Mouse (Mus musculus): ENCODE results near the gene Onecut3. TPM values are rescaled to one million over a fixed set of nuclear protein-coding genes. Genes with fewer than 3 reads are reported as not detected.

Gene Onecut3
- total RNA-seq (2014; fragmentation: Nextera tagmentation) (not detected in 2 replicates), total RNA-seq (2017) (not detected in 2 replicates)

- no peak for ATAC-seq (replicated peaks; ENCODE audit: low FRiP score, low TSS enrichment, poor library complexity, severe bottlenecking)
Measured at GRCm38 (mm10) chr10:80494732-80495131, at the start of gene Onecut3. Onecut3 (plus strand) TSS chr10:80494835.

- ATAC-seq (replicated peaks; ENCODE audit: low FRiP score, low TSS enrichment, poor library complexity, severe bottlenecking) = no peak
Measured at GRCm38 (mm10) chr10:80445052-80445451, 49.6 kb upstream of the Onecut3 start.

GRCm38 (mm10) chr10:80445898-80446601 lies 48.6 kb upstream of the Onecut3 start:
- peak; percentile 67 for ATAC-seq (replicated peaks; ENCODE audit: low FRiP score, low TSS enrichment, poor library complexity, severe bottlenecking)

- no peak for ATAC-seq (replicated peaks; ENCODE audit: low FRiP score, low TSS enrichment, poor library complexity, severe bottlenecking)
Measured at GRCm38 (mm10) chr10:80450599-80450998, 44.0 kb upstream of the Onecut3 start.

- ATAC-seq (replicated peaks; ENCODE audit: low FRiP score, low TSS enrichment, poor library complexity, severe bottlenecking) = no peak
Measured at GRCm38 (mm10) chr10:80453601-80454000, 41.0 kb upstream of the Onecut3 start.

GRCm38 (mm10) chr10:80454781-80455180 lies 39.9 kb upstream of the Onecut3 start:
- no peak for ATAC-seq (replicated peaks; ENCODE audit: low FRiP score, low TSS enrichment, poor library complexity, severe bottlenecking)

- ATAC-seq (replicated peaks; ENCODE audit: low FRiP score, low TSS enrichment, poor library complexity, severe bottlenecking) = peak; percentile 53
Measured at GRCm38 (mm10) chr10:80455697-80456096, 38.9 kb upstream of the Onecut3 start.

- ATAC-seq (replicated peaks; ENCODE audit: low FRiP score, low TSS enrichment, poor library complexity, severe bottlenecking) = no peak
Measured at GRCm38 (mm10) chr10:80459236-80459635, 35.4 kb upstream of the Onecut3 start.

GRCm38 (mm10) chr10:80459671-80460070 lies 35.0 kb upstream of the Onecut3 start:
- ATAC-seq (replicated peaks; ENCODE audit: low FRiP score, low TSS enrichment, poor library complexity, severe bottlenecking) = no peak

- ATAC-seq (replicated peaks; ENCODE audit: low FRiP score, low TSS enrichment, poor library complexity, severe bottlenecking) = no peak
Measured at GRCm38 (mm10) chr10:80460324-80460723, 34.3 kb upstream of the Onecut3 start.

GRCm38 (mm10) chr10:80461346-80461745 lies 33.3 kb upstream of the Onecut3 start:
- no peak for ATAC-seq (replicated peaks; ENCODE audit: low FRiP score, low TSS enrichment, poor library complexity, severe bottlenecking)

- no peak for ATAC-seq (replicated peaks; ENCODE audit: low FRiP score, low TSS enrichment, poor library complexity, severe bottlenecking)
Measured at GRCm38 (mm10) chr10:80464381-80465035, 30.1 kb upstream of the Onecut3 start.

- no peak for ATAC-seq (replicated peaks; ENCODE audit: low FRiP score, low TSS enrichment, poor library complexity, severe bottlenecking)
Measured at GRCm38 (mm10) chr10:80465066-80465465, 29.6 kb upstream of the Onecut3 start.

GRCm38 (mm10) chr10:80475290-80475959 lies 19.2 kb upstream of the Onecut3 start:
- peak; percentile 84 for ATAC-seq (replicated peaks; ENCODE audit: low FRiP score, low TSS enrichment, poor library complexity, severe bottlenecking)

- no peak for ATAC-seq (replicated peaks; ENCODE audit: low FRiP score, low TSS enrichment, poor library complexity, severe bottlenecking)
Measured at GRCm38 (mm10) chr10:80478531-80478930, 16.1 kb upstream of the Onecut3 start.

- ATAC-seq (replicated peaks; ENCODE audit: low FRiP score, low TSS enrichment, poor library complexity, severe bottlenecking) = peak; percentile 80
Measured at GRCm38 (mm10) chr10:80481002-80481401, 13.6 kb upstream of the Onecut3 start.

GRCm38 (mm10) chr10:80486862-80487379 lies 7.7 kb upstream of the Onecut3 start:
- ATAC-seq (replicated peaks; ENCODE audit: low FRiP score, low TSS enrichment, poor library complexity, severe bottlenecking) = no peak

- no peak for ATAC-seq (replicated peaks; ENCODE audit: low FRiP score, low TSS enrichment, poor library complexity, severe bottlenecking)
Measured at GRCm38 (mm10) chr10:80490051-80490450, 4.6 kb upstream of the Onecut3 start.

GRCm38 (mm10) chr10:80495901-80496300 lies 1.3 kb downstream of the Onecut3 start:
- ATAC-seq (replicated peaks; ENCODE audit: low FRiP score, low TSS enrichment, poor library complexity, severe bottlenecking) = no peak

- no peak for ATAC-seq (replicated peaks; ENCODE audit: low FRiP score, low TSS enrichment, poor library complexity, severe bottlenecking)
Measured at GRCm38 (mm10) chr10:80496421-80496820, 1.8 kb downstream of the Onecut3 start.
